Mouse (Mus musculus) megakaryocyte, adult 5-6 weeks (primary cell): ENCODE data around the gene Syncrip. TPM values are rescaled to one million over a fixed set of nuclear protein-coding genes. Genes with fewer than 3 reads are reported as not detected.

Experiments
- total RNA-seq, 2 experiments: library from RNA; stranded (forward) in 1 of 2; stranded (reverse) in 1 of 2; fragments of 153-499, 151-499 nt in 1 of 2; fragments of 221-1000, 200-1000 nt in 1 of 2; gene quantifications; 2 replicates each; pipeline versions ENCODE4 v1.2.3 to v1.2.4; 2015 to 2017

Gene Syncrip
- total RNA-seq, 2 experiments from 2014 or later, result 113 to 116 TPM

Other genes with a start within 250 kb of the Syncrip start
- gene Nt5e, start 155.4 kb downstream of the Syncrip start, total RNA-seq (2015), result 3.8 and 7.4 TPM in 2 replicates
- 6.2 and 9.0 TPM in 2 replicates for gene Nt5e, start 155.4 kb downstream of the Syncrip start, total RNA-seq (2017)
- gene Snx14, start 43.6 kb downstream of the Syncrip start, total RNA-seq (2015), result 30.2 and 32.0 TPM in 2 replicates
- gene Snx14, start 43.6 kb downstream of the Syncrip start, total RNA-seq (2017), result 21.1 and 21.6 TPM in 2 replicates
- gene Gm20537, start 26.0 kb downstream of the Syncrip start, total RNA-seq (2015), result 0.64 TPM in 1 of 2 replicates, not detected in the other
- not detected in 2 replicates for gene Gm20537, start 26.0 kb downstream of the Syncrip start, total RNA-seq (2017)
- 4.3 and 4.6 TPM in 2 replicates for gene Zfp949, start 65.4 kb upstream of the Syncrip start, total RNA-seq (2015)
- 7.2 and 8.9 TPM in 2 replicates for gene Zfp949, start 65.4 kb upstream of the Syncrip start, total RNA-seq (2017)
- gene Trim43a, start 98.3 kb upstream of the Syncrip start, total RNA-seq (2015), result not detected in 2 replicates
- gene Trim43a, start 98.3 kb upstream of the Syncrip start, total RNA-seq (2017), result not detected in 2 replicates
- gene Mthfsl, start 237.7 kb upstream of the Syncrip start, total RNA-seq (2015), result 61.1 and 73.6 TPM in 2 replicates
- gene Mthfsl, start 237.7 kb upstream of the Syncrip start, total RNA-seq (2017), result 20.3 and 24.8 TPM in 2 replicates
- 3.3 and 3.5 TPM in 2 replicates for gene Bcl2a1d, start 249.3 kb upstream of the Syncrip start, total RNA-seq (2015)
- 5.6 and 8.0 TPM in 2 replicates for gene Bcl2a1d, start 249.3 kb upstream of the Syncrip start, total RNA-seq (2017)